Mouse (Mus musculus) midbrain, embryonic 16.5 days (tissue): ENCODE results near the gene Golm1. TPM values are rescaled to one million over a fixed set of nuclear protein-coding genes. Genes with fewer than 3 reads are reported as not detected.

Experiments
- ATAC-seq: fragments of 200-750 bp; cut with Nextera tagmentation; 2 replicates; pipeline ENCODE4 v1.8.0; 2017; ENCODE audit warnings: moderate TSS enrichment
- H3K27ac ChIP-seq: fragments of 300-500 bp; sonication (generic); 2 replicates; pipeline ENCODE4 v1.5.1; 2014; ENCODE audit warnings: mild to moderate bottlenecking, low read length, mixed read lengths
- H3K27me3 ChIP-seq: fragments of 300-500 bp; sonication (generic); 2 replicates; pipeline ENCODE4 v1.6.1; 2014; ENCODE audit warnings: low read depth, low read length, mixed read lengths; ENCODE audit not compliant: control insufficient read depth, insufficient read depth
- H3K36me3 ChIP-seq: fragments of 300-500 bp; sonication (generic); 2 replicates; pipeline ENCODE4 v1.6.1; 2014; ENCODE audit warnings: mild to moderate bottlenecking, low read length, moderate library complexity, mixed read lengths; ENCODE audit not compliant: control insufficient read depth, insufficient read depth
- H3K4me1 ChIP-seq: fragments of 300-500 bp; sonication (generic); 2 replicates; pipeline ENCODE4 v1.6.1; 2014; ENCODE audit warnings: mild to moderate bottlenecking, low read length, mixed read lengths; ENCODE audit not compliant: control insufficient read depth, insufficient read depth
- H3K4me2 ChIP-seq: fragments of 300-500 bp; sonication (generic); 2 replicates; pipeline ENCODE4 v1.6.1; 2014; ENCODE audit warnings: mild to moderate bottlenecking, low read length, mixed read lengths
- H3K4me3 ChIP-seq: fragments of 300-500 bp; sonication (generic); 2 replicates; pipeline ENCODE4 v1.5.1; 2014; ENCODE audit warnings: low read depth, mild to moderate bottlenecking, low read length, moderate library complexity, mixed read lengths
- H3K9ac ChIP-seq: fragments of 300-500 bp; sonication (generic); 2 replicates; pipeline ENCODE4 v1.6.1; 2014; ENCODE audit warnings: low read depth, low read length, mixed read lengths
- H3K9me3 ChIP-seq: fragments of 300-500 bp; sonication (generic); replicated peaks from 2 replicates; pipeline ENCODE4 v1.6.1; 2014; ENCODE audit warnings: mild to moderate bottlenecking, low read length, mixed read lengths; ENCODE audit not compliant: control insufficient read depth, poor library complexity, severe bottlenecking
- WGBS: fragments of 180-500 bp; shearing (Covaris S2); extraction: QIAGEN DNeasy Blood & Tissue Kit; methylation state at CpG from one replicate; pipeline ENCODE4 v1.1.7; 2014; 5-methylcytosine and 5-hydroxymethylcytosine counted together
- polyA plus RNA-seq: library from polyadenylated mRNA; unstranded; fragments of >200 nt; fragmentation: Nextera tagmentation; extraction: Ambion mirVana; gene quantifications from 2 replicates; pipeline ENCODE4 v1.2.1, GENCODE M21; 2015

Gene Golm1
- polyA plus RNA-seq, 1 experiment from 2014 or later, result 18.4 TPM

- Histone ChIP-seq H3K4me1 (no peaks in the 10 kb centered on the region), H3K27ac (no peak overlapping the region), H3K4me2 (no peak overlapping the region), H3K9ac (no peak overlapping the region), H3K36me3 (peaks cover 43% of the 10 kb centered on the region), H3K9me3 (no peaks in the 10 kb centered on the region), H3K27me3 (no peaks in the 10 kb centered on the region), H3K4me3 (no peak overlapping the region)
- WGBS, result 93% methylated on average over 3 of the region's 3 CpGs
- ATAC-seq, result no peak
Measured at GRCm38 (mm10) chr13:59624389-59624788, 51.2 kb downstream of the Golm1 start.

GRCm38 (mm10) chr13:59621643-59622489, 53.7 kb downstream of the Golm1 start:
- 91% methylated on average over 7 of the region's 7 CpGs for WGBS
- no peaks in the 10 kb centered on the region for H3K9me3 ChIP-seq
- no peaks in the 10 kb centered on the region for H3K27me3 ChIP-seq
- no peak overlapping the region for H3K27ac ChIP-seq
- H3K4me2 ChIP-seq, result no peak overlapping the region
- H3K4me1 ChIP-seq, result no peaks in the 10 kb centered on the region
- ATAC-seq, result no peak
- H3K9ac ChIP-seq, result no peak overlapping the region
- H3K4me3 ChIP-seq, result no peak overlapping the region
- peaks cover 54% of the 10 kb centered on the region for H3K36me3 ChIP-seq

GRCm38 (mm10) chr13:59618463-59618862, 57.1 kb downstream of the Golm1 start:
- 92% methylated on average over 6 of the region's 6 CpGs for WGBS
- Histone ChIP-seq H3K9me3 (no peaks in the 10 kb centered on the region), H3K4me1 (no peaks in the 10 kb centered on the region), H3K36me3 (peaks cover 39% of the 10 kb centered on the region), H3K9ac (no peak overlapping the region), H3K27ac (no peak overlapping the region), H3K4me3 (no peak overlapping the region), H3K4me2 (no peak overlapping the region), H3K27me3 (no peaks in the 10 kb centered on the region)
- ATAC-seq, result no peak

- ATAC-seq, result no peak
- Histone ChIP-seq H3K27ac (no peak overlapping the region), H3K4me3 (no peak overlapping the region), H3K27me3 (no peaks in the 10 kb centered on the region), H3K9ac (no peak overlapping the region), H3K9me3 (no peaks in the 10 kb centered on the region), H3K4me1 (no peaks in the 10 kb centered on the region), H3K4me2 (no peak overlapping the region), H3K36me3 (peaks cover 42% of the 10 kb centered on the region)
- 93% methylated on average over 4 of the region's 4 CpGs for WGBS
Measured at GRCm38 (mm10) chr13:59615554-59615953, 60.1 kb downstream of the Golm1 start.

GRCm38 (mm10) chr13:59615152-59615551, 60.5 kb downstream of the Golm1 start:
- no peak for ATAC-seq
- 93% methylated on average over 4 of the region's 4 CpGs for WGBS
- Histone ChIP-seq H3K36me3 (peaks cover 42% of the 10 kb centered on the region), H3K9me3 (no peaks in the 10 kb centered on the region), H3K9ac (no peak overlapping the region), H3K27ac (no peak overlapping the region), H3K27me3 (no peaks in the 10 kb centered on the region), H3K4me1 (no peaks in the 10 kb centered on the region), H3K4me2 (no peak overlapping the region), H3K4me3 (no peak overlapping the region)

- Histone ChIP-seq H3K27me3 (no peaks in the 10 kb centered on the region), H3K9me3 (no peaks in the 10 kb centered on the region), H3K9ac (no peak overlapping the region), H3K27ac (no peak overlapping the region), H3K4me2 (no peak overlapping the region), H3K36me3 (peaks cover 35% of the 10 kb centered on the region), H3K4me1 (no peaks in the 10 kb centered on the region), H3K4me3 (no peak overlapping the region)
- ATAC-seq, result no peak
- WGBS, result 94% methylated on average over 4 of the region's 4 CpGs
Measured at GRCm38 (mm10) chr13:59613868-59614267, 61.7 kb downstream of the Golm1 start.

GRCm38 (mm10) chr13:59610437-59610836, 65.2 kb downstream of the Golm1 start:
- Histone ChIP-seq H3K4me2 (no peak overlapping the region), H3K4me3 (no peak overlapping the region), H3K27ac (no peak overlapping the region), H3K9me3 (no peaks in the 10 kb centered on the region), H3K9ac (no peak overlapping the region), H3K27me3 (no peaks in the 10 kb centered on the region), H3K4me1 (no peaks in the 10 kb centered on the region), H3K36me3 (peaks cover 29% of the 10 kb centered on the region)
- WGBS, result 100% methylated on average over 2 of the region's 2 CpGs
- ATAC-seq, result no peak

GRCm38 (mm10) chr13:59609885-59610284, 65.7 kb downstream of the Golm1 start:
- Histone ChIP-seq H3K4me3 (no peak overlapping the region), H3K9me3 (no peaks in the 10 kb centered on the region), H3K27ac (no peak overlapping the region), H3K4me1 (no peaks in the 10 kb centered on the region), H3K27me3 (no peaks in the 10 kb centered on the region), H3K9ac (no peak overlapping the region), H3K36me3 (peaks cover 28% of the 10 kb centered on the region), H3K4me2 (no peak overlapping the region)
- ATAC-seq, result no peak
- WGBS, result 91% methylated on average over 4 of the region's 4 CpGs

- Histone ChIP-seq H3K27me3 (no peaks in the 10 kb centered on the region), H3K9me3 (no peaks in the 10 kb centered on the region), H3K4me3 (no peak overlapping the region), H3K4me1 (no peaks in the 10 kb centered on the region), H3K36me3 (peaks cover 40% of the 10 kb centered on the region), H3K4me2 (no peak overlapping the region), H3K27ac (no peak overlapping the region), H3K9ac (no peak overlapping the region)
- 86% methylated on average over 10 of the region's 10 CpGs for WGBS
- ATAC-seq, result no peak
Measured at GRCm38 (mm10) chr13:59605221-59605922, 70.2 kb downstream of the Golm1 start.
